Mouse (Mus musculus): ENCODE data around the gene Ly6g6c.

The Ly6g6c gene

GRCm38 (mm10) chr17:35064951-35065947 lies at the start of gene Ly6g6c:
Gene Ly6g6c (plus strand): TSS chr17:35065388.
- peak; percentile 47 for DNase-seq (ENCODE audit: low spot score)

GRCm38 (mm10) chr17:35016376-35016775 lies 48.8 kb upstream of the Ly6g6c start, which contains the start of gene Vwa7:
Gene Vwa7 (plus strand): TSS chr17:35016579.
- DNase-seq (ENCODE audit: low spot score), result no peak

DNA sequence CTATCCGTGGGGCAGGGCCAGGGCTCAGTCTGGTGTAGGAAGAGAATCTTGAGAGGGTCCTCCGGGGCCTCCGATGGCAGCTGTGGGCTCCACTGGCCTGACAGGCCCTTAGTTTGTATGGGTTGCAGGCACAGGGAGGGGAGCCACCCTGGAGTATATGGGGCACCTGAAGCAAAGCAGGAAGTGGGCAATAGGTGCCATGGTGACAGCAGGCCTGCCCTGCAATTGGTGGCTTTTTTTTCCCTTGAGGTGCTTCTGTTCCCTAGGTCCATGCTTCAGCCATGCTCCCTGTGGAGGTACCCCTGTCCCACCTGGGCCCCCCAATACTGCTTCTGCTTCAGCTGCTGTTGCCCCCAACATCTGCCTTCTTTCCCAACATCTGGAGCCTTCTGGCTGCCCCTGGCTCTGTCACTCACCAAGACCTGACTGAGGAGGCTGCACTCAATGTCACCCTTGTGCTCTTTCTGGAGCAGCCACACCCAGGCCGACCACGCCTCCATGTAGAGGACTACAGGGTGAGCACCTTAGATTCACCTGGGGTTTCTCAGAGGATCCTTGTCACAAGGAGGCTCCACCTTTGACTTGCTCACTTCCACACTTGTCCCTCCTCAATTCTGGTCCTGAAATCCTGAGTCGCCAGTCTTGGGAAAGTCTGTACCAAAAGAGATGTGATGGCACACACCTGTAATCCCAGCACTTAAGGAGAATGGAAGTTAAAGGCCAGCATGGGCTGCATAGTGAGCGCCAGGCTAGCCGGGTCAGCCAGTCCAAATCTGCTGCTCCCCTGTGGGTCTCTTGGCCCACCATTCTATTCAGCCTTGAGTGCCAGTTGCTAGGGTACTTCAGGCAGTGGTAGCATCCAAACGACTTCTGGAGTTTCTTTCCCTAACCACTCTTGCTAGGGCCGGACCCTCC lies 48.1 kb upstream of the Ly6g6c start:
- no peak for DNase-seq (ENCODE audit: low spot score)

DNA sequence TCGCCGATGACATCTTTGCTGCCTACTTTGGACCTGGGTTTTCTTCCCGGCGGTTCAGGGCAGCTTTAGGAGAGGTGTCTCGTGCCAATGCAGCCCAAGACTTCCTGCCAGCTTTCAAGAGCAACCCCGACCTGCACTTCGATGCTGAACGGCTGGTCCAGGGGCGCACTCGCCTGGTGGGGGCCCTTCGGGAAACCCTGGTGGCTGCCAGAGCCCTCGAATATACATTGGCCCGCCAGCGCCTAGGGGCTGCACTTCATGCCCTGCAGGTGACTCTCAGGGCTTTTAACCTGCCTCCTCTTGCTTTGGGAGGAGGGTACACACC lies 47.5 kb upstream of the Ly6g6c start:
- DNase-seq (ENCODE audit: low spot score), result no peak

GRCm38 (mm10) chr17:35018171-35018570 lies 47.0 kb upstream of the Ly6g6c start:
- DNase-seq (ENCODE audit: low spot score), result no peak

DNA sequence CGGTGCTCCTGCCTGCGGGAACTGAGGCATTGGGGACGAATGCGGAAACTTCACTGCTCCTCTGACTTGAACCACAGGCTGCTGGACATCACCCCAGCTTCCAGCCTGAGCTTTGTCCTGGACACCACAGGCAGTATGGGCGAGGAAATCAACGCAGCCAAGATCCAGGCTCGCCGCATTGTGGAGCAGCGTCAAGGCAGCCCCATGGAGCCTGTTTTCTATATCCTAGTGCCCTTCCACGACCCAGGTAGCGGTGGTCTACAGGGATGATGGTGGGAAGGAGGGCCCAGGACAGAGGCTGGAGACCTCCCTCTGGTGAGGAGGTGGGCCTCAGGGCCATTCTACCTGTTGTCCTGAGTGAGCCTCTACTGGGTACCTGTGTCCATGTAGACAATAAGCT lies 45.3 kb upstream of the Ly6g6c start:
- DNase-seq (ENCODE audit: low spot score), result no peak

DNA sequence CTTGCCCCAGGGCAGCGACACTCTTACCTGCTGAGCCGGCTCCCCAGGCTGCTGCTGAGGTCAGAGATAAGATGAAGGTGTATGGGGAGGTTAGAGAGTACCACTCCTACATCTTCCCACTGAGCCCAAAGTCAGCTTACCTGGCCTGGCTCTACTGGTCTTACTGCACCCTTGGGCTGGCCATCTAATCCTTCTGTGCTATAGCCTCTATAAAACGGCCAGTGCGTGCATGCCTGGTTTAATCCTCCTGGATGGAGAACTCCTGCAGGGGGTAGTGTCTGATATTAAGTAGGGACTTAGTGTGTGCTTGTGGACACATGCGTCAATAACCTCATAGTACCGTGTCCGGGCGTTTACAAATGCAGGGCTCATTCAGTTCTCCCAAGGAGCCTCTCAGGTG lies 44.6 kb upstream of the Ly6g6c start:
- no peak for DNase-seq (ENCODE audit: low spot score)

DNA sequence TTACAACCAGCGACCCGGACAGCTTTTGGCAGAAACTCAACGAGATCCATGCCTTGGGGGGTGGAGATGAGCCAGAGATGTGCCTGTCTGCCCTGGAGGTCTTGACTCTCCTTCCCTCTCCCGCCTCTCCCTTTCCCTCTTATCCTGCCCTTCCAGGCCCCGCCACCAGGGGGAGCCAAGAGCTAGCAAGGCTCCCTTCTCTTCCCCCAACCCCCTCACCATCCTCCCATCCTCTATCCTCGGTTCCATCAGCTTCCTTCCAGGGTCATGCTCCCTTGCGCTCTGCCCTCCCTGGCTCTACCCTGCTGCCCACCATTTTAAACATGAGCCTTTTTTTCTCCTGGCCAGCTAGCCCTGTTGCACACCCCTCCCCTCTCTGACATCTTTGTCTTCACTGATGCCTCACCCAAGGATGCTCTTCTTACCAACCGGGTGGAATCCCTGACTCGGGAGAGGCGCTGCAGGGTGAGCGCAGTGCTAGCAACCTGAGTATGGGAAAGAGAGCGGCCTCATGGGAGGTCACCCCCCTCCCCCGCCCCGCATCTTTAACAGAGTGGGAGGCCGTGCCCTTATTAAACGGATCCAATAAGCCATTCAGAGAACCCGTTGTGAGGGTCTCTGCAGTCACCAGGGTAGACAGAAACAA lies 43.9 kb upstream of the Ly6g6c start:
- DNase-seq (ENCODE audit: low spot score), result peak; percentile 65

DNA sequence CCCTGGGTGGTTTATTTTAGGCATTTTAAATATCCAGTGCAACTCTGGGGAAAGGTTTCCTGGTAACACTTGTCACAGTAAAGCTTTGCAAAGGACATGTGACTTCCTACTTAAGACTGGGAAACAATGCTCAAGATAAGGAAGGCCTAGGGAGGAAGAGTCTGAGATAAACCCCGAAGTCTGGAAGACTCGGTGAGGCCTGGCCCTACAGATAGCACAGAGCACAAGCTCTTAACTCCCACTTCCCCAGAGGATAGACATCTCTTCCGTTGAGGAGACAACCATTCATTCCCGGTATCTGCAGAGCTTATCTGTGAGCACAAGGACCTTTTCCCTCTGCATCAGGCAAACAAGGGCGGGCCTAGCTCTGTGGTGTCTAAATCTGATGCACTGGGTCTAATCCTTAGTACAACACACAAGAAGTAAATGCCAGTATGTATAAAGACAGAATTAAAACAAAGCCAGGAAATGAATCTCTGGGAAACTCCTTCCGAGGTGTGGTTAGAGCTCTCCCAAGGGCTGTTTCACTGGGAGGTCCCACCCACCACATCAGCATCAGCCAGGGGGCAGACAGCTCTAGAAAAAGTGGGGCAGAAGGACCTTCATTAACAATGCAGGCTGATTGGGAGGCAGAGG lies 43.2 kb upstream of the Ly6g6c start:
- no peak for DNase-seq (ENCODE audit: low spot score)

- no peak for DNase-seq (ENCODE audit: low spot score)
Measured at GRCm38 (mm10) chr17:35022541-35023060, 42.6 kb upstream of the Ly6g6c start.

GRCm38 (mm10) chr17:35023221-35023620 lies 42.0 kb upstream of the Ly6g6c start:
- no peak for DNase-seq (ENCODE audit: low spot score)

DNA sequence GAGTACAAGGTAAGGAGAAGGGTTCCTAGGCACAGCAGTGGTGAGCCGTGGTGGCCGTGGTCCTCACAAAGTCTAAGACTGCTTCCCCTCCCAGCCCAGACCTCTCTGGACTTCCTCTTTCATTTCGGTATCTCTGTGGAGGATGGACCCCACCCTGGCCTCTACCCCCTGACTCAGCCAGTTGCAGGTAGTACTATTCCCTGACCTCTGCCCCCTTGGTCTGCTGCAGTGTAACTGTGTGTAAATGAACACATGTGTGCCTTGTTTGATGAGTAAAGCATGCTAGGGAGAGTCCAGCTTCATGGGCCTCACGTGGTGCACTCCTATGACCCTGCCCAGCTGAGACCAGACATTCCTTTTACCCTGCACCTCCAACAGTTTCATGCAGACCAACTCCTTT lies 41.4 kb upstream of the Ly6g6c start:
- DNase-seq (ENCODE audit: low spot score), result no peak

GRCm38 (mm10) chr17:35024261-35024660 lies 40.9 kb upstream of the Ly6g6c start:
- no peak for DNase-seq (ENCODE audit: low spot score)

DNA sequence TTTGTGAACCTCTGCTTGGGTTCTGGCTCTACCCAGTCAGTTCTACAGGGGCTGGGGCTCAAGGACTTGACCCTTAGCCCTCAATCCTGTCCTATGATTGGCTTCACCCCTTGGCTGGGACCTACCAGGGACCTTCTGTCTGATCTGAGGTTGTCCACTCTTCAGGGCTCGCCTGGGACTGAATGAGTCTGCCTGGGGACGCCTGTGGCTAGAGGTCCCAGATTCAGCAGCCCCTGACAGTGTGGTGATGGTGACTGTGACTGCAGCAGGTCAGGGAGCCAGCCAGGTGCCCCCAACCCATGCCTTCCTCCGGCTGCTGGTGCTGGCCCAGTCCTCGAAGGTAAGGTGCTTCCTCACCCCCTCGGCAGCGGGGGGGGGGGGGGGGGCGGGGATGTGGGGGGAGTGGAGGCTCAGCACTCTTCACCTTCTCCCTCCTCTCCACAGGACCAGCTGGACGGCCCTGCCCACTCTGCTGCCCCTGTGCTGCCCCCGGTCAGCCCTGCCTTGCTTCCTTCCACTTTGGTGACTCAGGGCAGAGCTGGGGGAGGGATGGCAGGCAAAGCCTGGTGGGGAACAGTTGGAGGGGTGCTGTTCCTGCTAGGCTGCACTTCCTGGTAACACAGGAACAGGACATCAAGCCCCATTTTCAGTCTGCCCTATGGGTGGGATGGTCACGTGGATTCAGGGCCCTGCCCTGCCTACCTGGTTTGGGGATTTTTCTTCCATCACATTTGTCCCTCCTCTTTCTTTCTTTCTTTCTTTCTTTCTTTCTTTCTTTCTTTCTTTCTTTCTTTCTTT lies 40.3 kb upstream of the Ly6g6c start:
- DNase-seq (ENCODE audit: low spot score), result no peak

- no peak for DNase-seq (ENCODE audit: low spot score)
Measured at GRCm38 (mm10) chr17:35026206-35026605, 39.0 kb upstream of the Ly6g6c start.

- no peak for DNase-seq (ENCODE audit: low spot score)
Measured at GRCm38 (mm10) chr17:35027277-35028068, 37.7 kb upstream of the Ly6g6c start, which contains the start of gene Sapcd1. Gene Sapcd1 (minus strand): TSS chr17:35028016.

GRCm38 (mm10) chr17:35028315-35028714 lies 36.9 kb upstream of the Ly6g6c start:
- DNase-seq (ENCODE audit: low spot score), result no peak

DNA sequence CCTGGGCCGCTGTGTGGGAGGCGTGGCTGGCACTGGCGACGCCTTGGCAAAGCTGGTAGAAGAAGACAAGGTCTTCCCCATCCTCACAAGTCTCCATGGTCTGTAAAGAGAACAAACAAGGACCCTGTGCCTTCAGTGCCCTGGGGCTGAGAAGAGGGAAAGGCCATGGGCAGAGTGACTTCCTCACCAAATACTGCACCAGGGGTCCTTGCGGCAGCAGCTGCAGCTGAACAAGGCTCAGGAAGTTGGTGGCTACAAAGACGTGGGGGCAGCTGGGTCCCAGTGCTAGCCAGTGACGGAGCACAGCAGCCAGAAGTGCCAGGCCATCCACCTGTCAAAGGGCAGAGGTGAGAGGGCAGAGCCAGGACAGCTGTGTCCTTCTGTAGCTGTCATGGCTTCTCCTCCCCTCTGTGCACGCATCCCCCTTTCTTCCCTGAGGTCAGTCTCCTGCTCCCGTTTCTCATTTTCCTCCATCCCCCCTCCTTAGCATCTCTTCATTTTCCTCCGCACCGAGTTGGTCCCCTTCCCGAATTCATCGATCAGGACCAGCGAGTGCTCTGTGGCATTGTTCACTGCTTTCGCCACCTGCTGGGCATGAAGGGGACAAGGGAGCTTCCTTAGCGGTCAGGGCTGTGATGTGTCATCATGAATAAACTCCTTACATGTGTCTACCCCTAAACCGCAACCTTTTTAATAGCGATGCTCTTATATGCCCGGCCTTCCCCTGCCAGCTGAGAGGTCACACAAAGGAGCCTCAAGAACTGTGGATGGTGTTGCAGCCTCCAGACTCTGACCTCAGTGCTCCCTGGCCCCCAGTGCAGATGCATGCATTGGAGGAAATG lies 35.3 kb upstream of the Ly6g6c start:
- DNase-seq (ENCODE audit: low spot score), result no peak

- DNase-seq (ENCODE audit: low spot score), result no peak
Measured at GRCm38 (mm10) chr17:35031272-35031671, 33.9 kb upstream of the Ly6g6c start.

Measured in ovary, adult 18-20 months (tissue).